In the genomic region with DNA sequence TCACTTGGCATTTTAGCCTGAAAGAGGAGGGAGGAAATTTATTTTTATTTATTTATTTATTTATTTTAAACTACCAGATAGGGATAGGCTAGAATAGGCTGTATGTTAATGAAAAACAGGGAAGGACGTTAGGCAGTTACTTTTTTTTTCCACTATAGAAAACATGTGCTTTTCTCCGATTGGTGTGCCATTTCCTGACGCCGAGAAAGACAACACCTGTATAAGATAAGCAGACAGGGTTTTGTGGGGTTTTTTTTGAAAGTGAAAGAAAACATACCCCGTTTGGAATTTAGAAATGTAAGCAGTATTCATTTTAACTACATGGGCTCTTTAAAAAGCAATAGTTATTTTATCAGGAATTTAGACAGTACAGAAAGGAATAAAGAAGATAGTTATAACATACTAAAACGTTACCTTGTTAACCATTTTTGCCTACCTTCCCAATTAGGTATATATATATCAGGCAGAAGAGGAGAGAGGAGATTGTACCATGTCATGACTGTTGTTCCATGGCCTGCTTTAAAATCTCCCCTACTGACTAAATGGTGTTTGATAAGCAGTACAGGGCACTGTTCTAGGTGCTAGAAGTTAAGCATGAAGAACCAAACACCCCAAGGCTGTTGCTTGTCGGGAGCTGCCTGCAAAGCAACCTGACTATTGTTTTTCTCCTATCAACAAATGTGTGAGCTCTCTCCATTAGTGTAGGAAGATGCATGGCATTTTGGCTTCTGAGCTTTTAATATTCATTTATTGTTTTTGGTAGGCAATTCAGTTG, we compare ENCODE assay signal across 8 mouse cellular contexts. TPM values are rescaled to one million over a fixed set of nuclear protein-coding genes. Genes with fewer than 3 reads are reported as not detected.
DNase-seq lines count a peak whose midpoint lies in the region; ATAC-seq and TF ChIP-seq lines count a peak whose summit lies in the region.
"Had no signal": no experiment of that assay in that cellular context is flagged by ENCODE, and none has a peak within 500 bp of the region (broad histone marks: within the 10 kb centered on the region; RNA-seq: fewer than 3 reads in every experiment).

No protein-coding gene starts in this region.

- H3K4me1 ChIP-seq in spleen, adult 2 months (ENCODE audit: control insufficient read depth, insufficient read depth, insufficient read length), result peaks cover 11% of the 10 kb centered on the region
- peaks cover 11% of the 10 kb centered on the region for H3K4me1 ChIP-seq in forebrain, embryonic 12.5 days
- H3K4me1 ChIP-seq in liver, embryonic 11.5 days (replicated peaks; ENCODE audit: control insufficient read depth, insufficient read depth, low read length), result peaks cover 26% of the 10 kb centered on the region
- H3K4me1 ChIP-seq in stomach, embryonic 16.5 days (ENCODE audit: control insufficient read depth, insufficient read depth, low read length), result peaks cover 8% of the 10 kb centered on the region

- H3K4me2 ChIP-seq in forebrain, embryonic 12.5 days, result peak overlapping the region; percentile 64
- peak overlapping the region; percentile 76 for H3K4me2 ChIP-seq in liver, embryonic 11.5 days
- H3K4me2 ChIP-seq in stomach, embryonic 16.5 days (ENCODE audit: low read depth, low read length), result peak overlapping the region; percentile 87

- H3K9ac ChIP-seq in forebrain, embryonic 12.5 days, result no peak overlapping the region
- peak overlapping the region; percentile 98 for H3K9ac ChIP-seq in liver, embryonic 11.5 days (ENCODE audit: low read depth, low read length)
- no peak overlapping the region; the same call in 1 of the 2 replicates for H3K9ac ChIP-seq in stomach, embryonic 16.5 days (ENCODE audit: low read length)

- no peaks in the 10 kb centered on the region for H3K36me3 ChIP-seq in spleen, adult 2 months (ENCODE audit: control insufficient read depth, insufficient read depth, low read length)
- H3K36me3 ChIP-seq in forebrain, embryonic 12.5 days (replicated peaks), result no peaks in the 10 kb centered on the region
- H3K36me3 ChIP-seq in liver, embryonic 11.5 days (ENCODE audit: control insufficient read depth, insufficient read depth, low read length), result no peaks in the 10 kb centered on the region
- H3K36me3 ChIP-seq in stomach, embryonic 16.5 days (ENCODE audit: control insufficient read depth, insufficient read depth, low read length), result no peaks in the 10 kb centered on the region

- WGBS in spleen, adult 2 months, result 6% methylated on average over 7 of the region's 7 CpGs
- WGBS in forebrain, embryonic 12.5 days, result 79% methylated on average over 7 of the region's 7 CpGs
- WGBS in liver, embryonic 11.5 days, result 25% methylated on average over 7 of the region's 7 CpGs
- 27% methylated on average over 7 of the region's 7 CpGs for WGBS in stomach, embryonic 16.5 days

- ATAC-seq in forebrain, embryonic 12.5 days (ENCODE audit: low FRiP score), result no peak
- no peak for ATAC-seq in liver, embryonic 11.5 days (replicated peaks; ENCODE audit: low FRiP score)
- no peak for ATAC-seq in stomach, embryonic 16.5 days (ENCODE audit: insufficient read depth, low FRiP score)
- no peak for ATAC-seq in granulocyte monocyte progenitor cell, adult 5-6 weeks (replicated peaks; ENCODE audit: poor library complexity, severe bottlenecking)

- no peak for TF ChIP-seq POLR2A in spleen, adult 2 months (IDR thresholded peaks at IDR 0.05; ENCODE audit: low read depth, low read length)

- H3K4me3 ChIP-seq in spleen, adult 2 months (ENCODE audit: extremely low read depth, insufficient read depth, insufficient read length), result peak overlapping the region; percentile 85
- H3K4me3 ChIP-seq in forebrain, embryonic 12.5 days (replicated peaks), result peak overlapping the region; percentile 87
- peak overlapping the region; percentile 95 for H3K4me3 ChIP-seq in liver, embryonic 11.5 days (ENCODE audit: low read depth, low read length)
- peak overlapping the region; percentile 70 for H3K4me3 ChIP-seq in stomach, embryonic 16.5 days (replicated peaks; ENCODE audit: low read length)

- no peaks in the 10 kb centered on the region for H3K9me3 ChIP-seq in forebrain, embryonic 12.5 days
- H3K9me3 ChIP-seq in liver, embryonic 11.5 days (ENCODE audit: control insufficient read depth, low read length), result no peaks in the 10 kb centered on the region
- H3K9me3 ChIP-seq in stomach, embryonic 16.5 days (replicated peaks; ENCODE audit: control insufficient read depth, low read length), result no peaks in the 10 kb centered on the region

- no peak for DNase-seq in spleen, adult 2 months (ENCODE audit: low read depth in 1 of 2, low spot score in 2 of 2)
- no peak for DNase-seq in spleen, adult 12 weeks (ENCODE audit: low spot score)
- no peak for DNase-seq in liver, embryonic 11.5 days (ENCODE audit: low spot score)
- no peak for DNase-seq in ovary, postnatal 10 days (ENCODE audit: low spot score)

- H3K27ac ChIP-seq in spleen, adult 2 months (ENCODE audit: insufficient read depth, low read length), result peak overlapping the region; percentile 27; the same call in 1 of the 2 replicates
- no peak overlapping the region for H3K27ac ChIP-seq in forebrain, embryonic 12.5 days
- H3K27ac ChIP-seq in liver, embryonic 11.5 days (ENCODE audit: low read depth, low read length), result peak overlapping the region; percentile 98
- no peak overlapping the region for H3K27ac ChIP-seq in stomach, embryonic 16.5 days (ENCODE audit: low read length)

- no peak for TF ChIP-seq CTCF in spleen, adult 2 months (IDR thresholded peaks at IDR 0.05; ENCODE audit: extremely low read depth, insufficient read depth, insufficient read length, insufficient replicate concordance)

- no peaks in the 10 kb centered on the region for H3K27me3 ChIP-seq in spleen, adult 2 months (ENCODE audit: control insufficient read depth, insufficient read depth, low read length)
- H3K27me3 ChIP-seq in forebrain, embryonic 12.5 days, result no peaks in the 10 kb centered on the region
- no peaks in the 10 kb centered on the region for H3K27me3 ChIP-seq in liver, embryonic 11.5 days (replicated peaks; ENCODE audit: control insufficient read depth, insufficient read depth, low read length)
- H3K27me3 ChIP-seq in stomach, embryonic 16.5 days (ENCODE audit: control insufficient read depth, insufficient read depth, low read length), result no peaks in the 10 kb centered on the region

RNA-seq across cellular contexts. Expression of a gene that starts 1.8 kb away (rescaled TPM):
- polyA plus RNA-seq in spleen, adult 2 months (2012; rRNA removed), result 57.9 and 62.6 TPM in 2 replicates
- 18.7 and 19.9 TPM in 2 replicates for polyA plus RNA-seq in forebrain, embryonic 12.5 days (2016; fragmentation: Nextera tagmentation; extraction: Ambion mirVana)
- polyA plus RNA-seq in liver, embryonic 11.5 days (2014; fragmentation: Nextera tagmentation; extraction: Ambion mirVana), result 25.9 and 26.1 TPM in 2 replicates
- polyA plus RNA-seq in stomach, embryonic 16.5 days (2015; fragmentation: Nextera tagmentation; extraction: Ambion mirVana), result 8.9 and 9.7 TPM in 2 replicates
- total RNA-seq in granulocyte monocyte progenitor cell, adult 5-6 weeks (2014; fragmentation: Nextera tagmentation), result 34.4 and 35.8 TPM in 2 replicates
- total RNA-seq in granulocyte monocyte progenitor cell, adult 5-6 weeks (2017), result 24.6 and 38.7 TPM in 2 replicates

RNA-seq across cellular contexts. Expression of a gene that starts 52.1 kb away (rescaled TPM):
- not detected in 2 replicates for polyA plus RNA-seq in spleen, adult 2 months (2012; rRNA removed)
- not detected in 2 replicates for polyA plus RNA-seq in forebrain, embryonic 12.5 days (2016; fragmentation: Nextera tagmentation; extraction: Ambion mirVana)
- polyA plus RNA-seq in liver, embryonic 11.5 days (2014; fragmentation: Nextera tagmentation; extraction: Ambion mirVana), result not detected in 2 replicates
- polyA plus RNA-seq in stomach, embryonic 16.5 days (2015; fragmentation: Nextera tagmentation; extraction: Ambion mirVana), result 0.15 and 0.19 TPM in 2 replicates
- not detected in 2 replicates for total RNA-seq in granulocyte monocyte progenitor cell, adult 5-6 weeks (2014; fragmentation: Nextera tagmentation)
- not detected in 2 replicates for total RNA-seq in granulocyte monocyte progenitor cell, adult 5-6 weeks (2017)
- total RNA-seq: neutrophil, adult 5-6 weeks had no signal

Comparison
In these comparisons a context has a peak if more than half of its experiments do, and no peak if none do; other contexts are left out.
1. H3K27ac ChIP-seq: peak in spleen, adult 2 months (single experiment) and liver, embryonic 11.5 days (single experiment); none in forebrain, embryonic 12.5 days (single experiment) and stomach, embryonic 16.5 days (single experiment).
2. Peak in every context shown above with its lines, with median percentiles within 50 percentile points of each other: H3K4me3 ChIP-seq and H3K4me2 ChIP-seq.